Mouse (Mus musculus) stomach, embryonic 14.5 days (tissue): ENCODE data around the gene Rapgef6. TPM values are rescaled to one million over a fixed set of nuclear protein-coding genes. Genes with fewer than 3 reads are reported as not detected.

Experiments used
- ATAC-seq: fragments of 200-750 bp; cut with Nextera tagmentation; 2 replicates; pipeline ENCODE4 v1.8.0; 2017; ENCODE audit warnings: low read depth, moderate TSS enrichment; ENCODE audit not compliant: insufficient number of reproducible peaks, insufficient read depth, low FRiP score
- H3K27ac ChIP-seq: fragments of 300-500 bp; sonication (generic); 2 replicates; pipeline ENCODE4 v1.5.1; 2014; ENCODE audit warnings: mild to moderate bottlenecking, low read length, moderate library complexity, mixed read lengths
- H3K27me3 ChIP-seq: fragments of 300-500 bp; sonication (generic); 2 replicates; pipeline ENCODE4 v1.6.1; 2014; ENCODE audit warnings: low read length, control low read depth, mixed read lengths; ENCODE audit not compliant: control insufficient read depth, insufficient read depth
- H3K36me3 ChIP-seq: fragments of 300-500 bp; sonication (generic); 2 replicates; pipeline ENCODE4 v1.6.1; 2014; ENCODE audit warnings: mild to moderate bottlenecking, control low read depth, low read length, moderate library complexity, mixed read lengths; ENCODE audit not compliant: control insufficient read depth, insufficient read depth
- H3K4me1 ChIP-seq: fragments of 300-500 bp; sonication (generic); 2 replicates; pipeline ENCODE4 v1.6.1; 2014; ENCODE audit warnings: low read length, control low read depth, mixed read lengths; ENCODE audit not compliant: control insufficient read depth, insufficient read depth
- H3K4me2 ChIP-seq: fragments of 300-500 bp; sonication (generic); replicated peaks from 2 replicates; pipeline ENCODE4 v1.6.1; 2014; ENCODE audit warnings: low read depth, low read length, control low read depth
- H3K4me3 ChIP-seq: fragments of 300-500 bp; sonication (generic); 2 replicates; pipeline ENCODE4 v1.5.1; 2014; ENCODE audit warnings: low read depth, low read length, control low read depth
- H3K9ac ChIP-seq: fragments of 300-500 bp; sonication (generic); replicated peaks from 2 replicates; pipeline ENCODE4 v1.6.1; 2014; ENCODE audit warnings: low read depth, mild to moderate bottlenecking, control low read depth, low read length, moderate library complexity, mixed read lengths
- H3K9me3 ChIP-seq: fragments of 300-500 bp; sonication (generic); 2 replicates; pipeline ENCODE4 v1.6.1; 2016; ENCODE audit warnings: low read depth, low read length, control low read depth; ENCODE audit not compliant: control insufficient read depth
- WGBS: fragments of 180-500 bp; shearing (Covaris S2); extraction: QIAGEN DNeasy Blood & Tissue Kit; methylation state at CpG from one replicate; pipeline ENCODE4 v1.1.7; 2014; 5-methylcytosine and 5-hydroxymethylcytosine counted together
- polyA plus RNA-seq: library from polyadenylated mRNA; unstranded; fragments of >200 nt; fragmentation: Nextera tagmentation; extraction: Ambion mirVana; gene quantifications from 2 replicates; pipeline ENCODE4 v1.2.1, GENCODE M21; 2014

Gene Rapgef6
- polyA plus RNA-seq, 1 experiment from 2014 or later = 39.4 TPM

- Histone ChIP-seq H3K9ac (no peak overlapping the region), H3K4me3 (no peak overlapping the region), H3K36me3 (peaks cover 24% of the 10 kb centered on the region), H3K4me2 (no peak overlapping the region), H3K9me3 (no peaks in the 10 kb centered on the region), H3K27ac (no peak overlapping the region), H3K27me3 (no peaks in the 10 kb centered on the region), H3K4me1 (no peaks in the 10 kb centered on the region)
- WGBS = 86% methylated on average over 4 of the region's 4 CpGs
- no peak for ATAC-seq
Measured at GRCm38 (mm10) chr11:54690171-54690570, 167.5 kb downstream of the Rapgef6 start.

GRCm38 (mm10) chr11:54691179-54691578 lies 168.5 kb downstream of the Rapgef6 start:
- H3K4me3 ChIP-seq = no peak overlapping the region
- no peak overlapping the region for H3K4me2 ChIP-seq
- no peaks in the 10 kb centered on the region for H3K9me3 ChIP-seq
- H3K27ac ChIP-seq = no peak overlapping the region
- ATAC-seq = no peak
- 73% methylated on average over 4 of the region's 4 CpGs for WGBS
- H3K4me1 ChIP-seq = no peaks in the 10 kb centered on the region
- H3K27me3 ChIP-seq = no peaks in the 10 kb centered on the region
- no peak overlapping the region for H3K9ac ChIP-seq
- H3K36me3 ChIP-seq = peaks cover 29% of the 10 kb centered on the region

GRCm38 (mm10) chr11:54693696-54694095 lies 171.0 kb downstream of the Rapgef6 start:
- H3K9me3 ChIP-seq = no peaks in the 10 kb centered on the region
- no peak overlapping the region for H3K9ac ChIP-seq
- no peaks in the 10 kb centered on the region for H3K27me3 ChIP-seq
- H3K27ac ChIP-seq = no peak overlapping the region
- no peak overlapping the region for H3K4me2 ChIP-seq
- 89% methylated on average over 6 of the region's 6 CpGs for WGBS
- no peaks in the 10 kb centered on the region for H3K4me1 ChIP-seq
- no peak for ATAC-seq
- no peak overlapping the region for H3K4me3 ChIP-seq
- peaks cover 39% of the 10 kb centered on the region for H3K36me3 ChIP-seq

- Histone ChIP-seq H3K9ac (no peak overlapping the region), H3K9me3 (no peaks in the 10 kb centered on the region), H3K4me3 (no peak overlapping the region), H3K36me3 (peaks cover 39% of the 10 kb centered on the region), H3K4me2 (no peak overlapping the region), H3K27ac (no peak overlapping the region), H3K4me1 (no peaks in the 10 kb centered on the region), H3K27me3 (no peaks in the 10 kb centered on the region)
- ATAC-seq = no peak
- 80% methylated on average over 8 of the region's 8 CpGs for WGBS
Measured at GRCm38 (mm10) chr11:54694291-54694690, 171.6 kb downstream of the Rapgef6 start.

- no peak for ATAC-seq
- no peak overlapping the region for H3K4me2 ChIP-seq
Measured at GRCm38 (mm10) chr11:54695951-54696350, 173.3 kb downstream of the Rapgef6 start.

GRCm38 (mm10) chr11:54697611-54698010 lies 175.0 kb downstream of the Rapgef6 start:
- Histone ChIP-seq H3K9me3 (no peaks in the 10 kb centered on the region), H3K4me1 (no peaks in the 10 kb centered on the region), H3K9ac (no peak overlapping the region), H3K27me3 (no peaks in the 10 kb centered on the region), H3K27ac (no peak overlapping the region), H3K4me3 (no peak overlapping the region), H3K36me3 (peaks cover 22% of the 10 kb centered on the region), H3K4me2 (no peak overlapping the region)
- 93% methylated on average over 5 of the region's 5 CpGs for WGBS
- no peak for ATAC-seq

More at GRCm38 (mm10) chr11:54695951-54696350, 173.3 kb downstream of the Rapgef6 start:
- Histone ChIP-seq H3K9ac (no peak overlapping the region), H3K4me1 (no peaks in the 10 kb centered on the region), H3K27me3 (no peaks in the 10 kb centered on the region), H3K27ac (no peak overlapping the region), H3K4me3 (no peak overlapping the region), H3K9me3 (no peaks in the 10 kb centered on the region), H3K36me3 (peaks cover 32% of the 10 kb centered on the region)
- 65% methylated on average over 4 of the region's 4 CpGs for WGBS

GRCm38 (mm10) chr11:54698636-54699035 lies 176.0 kb downstream of the Rapgef6 start:
- WGBS = 92% methylated on average over 7 of the region's 7 CpGs
- H3K4me3 ChIP-seq = no peak overlapping the region
- H3K4me1 ChIP-seq = no peaks in the 10 kb centered on the region
- no peaks in the 10 kb centered on the region for H3K9me3 ChIP-seq
- H3K4me2 ChIP-seq = no peak overlapping the region
- no peak overlapping the region for H3K27ac ChIP-seq
- peaks cover 22% of the 10 kb centered on the region for H3K36me3 ChIP-seq
- H3K27me3 ChIP-seq = no peaks in the 10 kb centered on the region
- no peak for ATAC-seq
- H3K9ac ChIP-seq = no peak overlapping the region

GRCm38 (mm10) chr11:54699972-54700371 lies 177.3 kb downstream of the Rapgef6 start:
- Histone ChIP-seq H3K4me2 (no peak overlapping the region), H3K27me3 (no peaks in the 10 kb centered on the region), H3K9me3 (no peaks in the 10 kb centered on the region), H3K4me1 (no peaks in the 10 kb centered on the region), H3K36me3 (peaks cover 18% of the 10 kb centered on the region), H3K9ac (no peak overlapping the region), H3K4me3 (no peak overlapping the region), H3K27ac (no peak overlapping the region)
- no peak for ATAC-seq
- WGBS = 81% methylated on average over 3 of the region's 3 CpGs

GRCm38 (mm10) chr11:54701848-54702247 lies 179.2 kb downstream of the Rapgef6 start:
- Histone ChIP-seq H3K36me3 (peaks cover 9% of the 10 kb centered on the region; the same call in 1 of the 2 replicates), H3K27me3 (no peaks in the 10 kb centered on the region), H3K4me1 (no peaks in the 10 kb centered on the region), H3K9me3 (no peaks in the 10 kb centered on the region), H3K4me2 (no peak overlapping the region), H3K9ac (no peak overlapping the region), H3K4me3 (no peak overlapping the region), H3K27ac (no peak overlapping the region)
- no peak for ATAC-seq
- 90% methylated on average over 8 of the region's 8 CpGs for WGBS
